Mouse (Mus musculus): ENCODE results near the gene Trhr2. TPM values are rescaled to one million over a fixed set of nuclear protein-coding genes. Genes with fewer than 3 reads are reported as not detected.

Gene Trhr2
- polyA plus RNA-seq, 1 experiment from 2014 or later, result not detected

DNA sequence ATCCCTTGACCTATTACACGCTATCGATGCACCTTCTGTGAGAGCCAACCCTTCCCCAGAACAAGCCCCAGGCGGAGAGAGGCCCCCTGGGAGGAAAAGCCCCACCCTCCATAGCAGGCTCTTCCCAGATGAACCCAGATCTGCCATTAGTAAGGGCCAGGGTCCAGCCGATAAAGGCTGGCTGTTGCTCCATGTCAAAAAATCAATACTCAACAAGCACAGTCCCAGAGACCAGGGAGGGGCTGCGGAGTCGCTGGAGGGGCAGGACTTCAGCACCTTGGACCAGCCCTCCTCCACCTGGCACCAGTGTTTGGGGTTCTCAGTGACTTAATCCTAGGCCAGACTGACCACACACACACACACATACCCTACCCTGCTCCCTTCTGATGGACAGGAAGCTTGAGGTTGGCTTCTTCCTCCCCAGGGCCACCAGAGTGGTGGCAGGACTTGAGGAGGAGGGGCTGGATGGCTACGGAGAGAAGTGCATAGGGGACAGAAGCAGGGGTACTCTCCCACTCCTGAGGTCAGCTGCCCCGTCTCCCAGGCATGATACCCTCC lies 42.5 kb downstream of the Trhr2 start:
- no peaks in the 10 kb centered on the region for H3K27me3 ChIP-seq
- H3K36me3 ChIP-seq, result 0 out of 2 replicates have a peak, but pooled peaks cover 4% of the 10 kb centered on the region
- H3K4me3 ChIP-seq, result no peak overlapping the region
- ATAC-seq (replicated peaks; ENCODE audit: insufficient number of reproducible peaks, insufficient read depth, low FRiP score, low read depth), result no peak
- H3K4me1 ChIP-seq (replicated peaks), result peaks cover 90% of the 10 kb centered on the region
- WGBS, result 53% methylated on average over 8 of the region's 8 CpGs
- H3K27ac ChIP-seq, result no peak overlapping the region
- H3K9me3 ChIP-seq (replicated peaks), result no peaks in the 10 kb centered on the region
- no peak overlapping the region for H3K4me2 ChIP-seq
- no peak overlapping the region for H3K9ac ChIP-seq

DNA sequence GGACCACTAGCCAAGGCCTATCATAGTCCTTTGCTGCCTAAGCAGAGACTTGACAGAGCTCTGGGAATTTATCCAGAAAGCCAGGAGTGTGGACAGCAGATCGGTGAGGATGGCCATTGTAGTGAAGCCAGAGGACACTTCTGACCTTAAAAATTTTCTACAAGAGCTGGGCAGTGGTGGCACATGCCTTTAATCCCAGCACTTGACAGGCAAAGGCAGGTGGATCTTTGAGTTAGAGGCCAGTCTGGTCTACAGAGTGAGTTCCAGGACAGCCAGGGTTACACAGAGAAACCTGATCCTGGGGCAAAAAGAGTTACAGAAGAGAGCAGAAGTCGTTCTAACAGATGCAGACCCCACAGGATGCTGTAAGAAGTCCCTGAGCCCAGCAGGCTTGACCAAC lies 44.1 kb downstream of the Trhr2 start:
- Histone ChIP-seq H3K27ac (no peak overlapping the region), H3K9ac (no peak overlapping the region), H3K9me3 (replicated peaks) (no peaks in the 10 kb centered on the region), H3K4me2 (no peak overlapping the region), H3K4me1 (replicated peaks) (peaks cover 88% of the 10 kb centered on the region), H3K36me3 (0 out of 2 replicates have a peak, but pooled peaks cover 4% of the 10 kb centered on the region), H3K4me3 (no peak overlapping the region), H3K27me3 (no peaks in the 10 kb centered on the region)
- ATAC-seq (replicated peaks; ENCODE audit: insufficient number of reproducible peaks, insufficient read depth, low FRiP score, low read depth), result no peak
- 42% methylated on average over 2 of the region's 2 CpGs for WGBS

DNA sequence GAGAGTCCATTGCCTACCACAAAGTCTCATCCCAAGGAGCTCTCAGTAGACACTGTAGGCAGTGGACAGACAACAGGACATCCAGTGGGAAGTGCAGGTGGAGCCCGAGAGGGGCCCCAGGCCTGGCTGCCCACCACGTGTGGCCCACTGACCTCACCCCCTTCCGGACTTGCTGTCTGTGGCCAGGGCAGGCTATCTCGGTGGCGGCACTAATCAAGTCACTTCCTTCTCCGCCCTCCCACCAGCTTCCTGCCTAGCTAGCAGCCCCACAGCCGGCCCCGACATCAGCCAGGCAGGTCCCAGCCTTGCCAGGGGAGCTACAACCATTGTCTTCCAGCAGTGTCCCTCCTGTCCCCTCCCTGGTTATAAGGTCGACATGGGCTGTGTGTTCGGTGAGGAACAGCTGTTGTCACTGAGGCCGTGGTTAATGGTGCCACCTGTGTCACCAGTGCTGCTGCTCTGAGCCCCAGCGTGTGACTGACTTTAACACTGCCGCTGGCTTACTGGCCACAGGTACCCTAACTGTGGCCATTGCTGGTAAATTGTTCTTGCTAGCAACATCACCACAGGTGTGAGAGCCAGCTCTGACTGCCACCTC lies 45.5 kb downstream of the Trhr2 start:
- Histone ChIP-seq H3K36me3 (peaks cover 11% of the 10 kb centered on the region; the same call in 1 of the 2 replicates), H3K4me3 (no peak overlapping the region), H3K9ac (no peak overlapping the region), H3K4me2 (peak overlapping the region; percentile 29), H3K4me1 (replicated peaks) (peaks cover 88% of the 10 kb centered on the region), H3K27me3 (no peaks in the 10 kb centered on the region), H3K9me3 (replicated peaks) (no peaks in the 10 kb centered on the region), H3K27ac (peak overlapping the region; percentile 55)
- 55% methylated on average over 13 of the region's 13 CpGs for WGBS
- no peak; the same call in 1 of the 2 replicates for ATAC-seq (replicated peaks; ENCODE audit: insufficient number of reproducible peaks, insufficient read depth, low FRiP score, low read depth)

DNA sequence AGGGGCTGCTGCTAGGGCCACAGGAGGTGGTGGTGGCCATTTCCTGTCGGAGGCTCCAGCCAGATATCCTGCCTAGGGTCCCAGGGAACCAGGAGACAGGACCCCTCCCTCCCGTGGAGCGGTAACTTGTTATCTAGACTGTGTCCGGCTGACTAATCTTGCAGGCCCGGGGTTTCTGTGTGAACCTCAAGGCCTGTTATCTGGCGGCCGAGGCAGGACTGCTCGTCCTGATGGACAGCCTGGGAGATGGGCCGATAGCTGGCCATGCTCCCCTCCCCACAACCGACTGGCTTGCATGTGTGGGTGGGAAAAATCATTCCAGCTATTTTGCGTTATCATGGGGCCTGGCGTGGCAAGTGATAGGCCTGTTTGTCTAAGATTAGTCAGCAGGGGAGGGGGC lies 47.2 kb downstream of the Trhr2 start:
- Histone ChIP-seq H3K4me1 (replicated peaks) (peaks cover 90% of the 10 kb centered on the region), H3K4me2 (no peak overlapping the region), H3K9me3 (replicated peaks) (no peaks in the 10 kb centered on the region), H3K27me3 (no peaks in the 10 kb centered on the region), H3K4me3 (no peak overlapping the region), H3K27ac (peak overlapping the region; percentile 46), H3K36me3 (peaks cover 12% of the 10 kb centered on the region; the same call in 1 of the 2 replicates), H3K9ac (peak overlapping the region; percentile 9; the same call in 1 of the 2 replicates)
- peak; percentile 23; the same call in 1 of the 2 replicates for ATAC-seq (replicated peaks; ENCODE audit: insufficient number of reproducible peaks, insufficient read depth, low FRiP score, low read depth)
- WGBS, result 25% methylated on average over 12 of the region's 12 CpGs

DNA sequence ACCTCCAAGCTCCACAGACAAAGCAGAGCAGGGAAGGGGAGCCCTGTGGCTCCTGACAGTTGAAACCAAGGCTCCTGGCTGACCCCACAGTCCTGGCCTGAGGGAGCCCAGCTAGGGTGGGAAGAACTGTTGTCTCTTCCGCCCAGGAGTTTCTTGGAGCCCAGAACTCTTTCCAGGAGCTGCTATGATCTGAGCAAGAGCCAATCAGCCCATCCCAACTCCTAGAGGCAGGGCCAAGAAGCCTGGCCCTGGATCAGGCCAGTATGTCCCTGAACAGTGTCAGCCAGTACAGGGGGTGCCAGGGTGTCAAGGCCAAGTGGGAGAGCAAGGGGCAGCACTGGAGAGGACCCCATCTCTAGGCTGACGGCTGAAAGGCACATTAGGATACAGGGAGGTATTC lies 48.0 kb downstream of the Trhr2 start:
- Histone ChIP-seq H3K27ac (peak overlapping the region; percentile 46), H3K9me3 (replicated peaks) (no peaks in the 10 kb centered on the region), H3K4me1 (replicated peaks) (peaks cover 89% of the 10 kb centered on the region), H3K4me3 (no peak overlapping the region), H3K4me2 (no peak overlapping the region), H3K36me3 (peaks cover 18% of the 10 kb centered on the region), H3K9ac (0 out of 2 replicates have a peak overlapping the region, but pooled peaks have one; percentile 11), H3K27me3 (no peaks in the 10 kb centered on the region)
- WGBS, result 72% methylated on average over 2 of the region's 2 CpGs
- ATAC-seq (replicated peaks; ENCODE audit: insufficient number of reproducible peaks, insufficient read depth, low FRiP score, low read depth), result no peak

DNA sequence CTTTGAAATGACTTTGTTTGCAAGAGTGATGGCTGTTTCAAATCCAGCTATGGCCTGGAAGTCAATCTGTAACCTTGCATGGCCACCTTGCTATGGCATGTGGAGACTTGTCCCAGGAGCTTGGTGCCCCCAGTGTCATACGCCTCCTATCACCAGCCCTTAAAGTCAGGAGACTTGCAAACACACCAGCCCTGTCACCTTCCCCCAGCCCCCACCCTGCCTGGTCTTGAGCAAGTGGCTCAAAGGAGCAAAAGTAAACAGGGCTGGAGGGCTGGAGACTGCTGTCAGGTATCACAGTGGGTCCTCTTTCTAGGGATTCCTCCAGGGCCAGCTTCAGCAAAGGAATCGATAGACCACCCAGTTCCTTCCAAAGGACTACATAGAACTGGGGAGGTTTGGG lies 49.4 kb downstream of the Trhr2 start:
- H3K27ac ChIP-seq, result 0 out of 2 replicates have a peak overlapping the region, but pooled peaks have one; percentile 37
- peaks cover 18% of the 10 kb centered on the region for H3K36me3 ChIP-seq
- 70% methylated on average over 2 of the region's 2 CpGs for WGBS
- no peaks in the 10 kb centered on the region for H3K9me3 ChIP-seq (replicated peaks)
- peaks cover 89% of the 10 kb centered on the region for H3K4me1 ChIP-seq (replicated peaks)
- no peak overlapping the region for H3K4me2 ChIP-seq
- no peaks in the 10 kb centered on the region for H3K27me3 ChIP-seq
- H3K4me3 ChIP-seq, result no peak overlapping the region
- peak overlapping the region; percentile 16; the same call in 1 of the 2 replicates for H3K9ac ChIP-seq
- ATAC-seq (replicated peaks; ENCODE audit: insufficient number of reproducible peaks, insufficient read depth, low FRiP score, low read depth), result no peak

DNA sequence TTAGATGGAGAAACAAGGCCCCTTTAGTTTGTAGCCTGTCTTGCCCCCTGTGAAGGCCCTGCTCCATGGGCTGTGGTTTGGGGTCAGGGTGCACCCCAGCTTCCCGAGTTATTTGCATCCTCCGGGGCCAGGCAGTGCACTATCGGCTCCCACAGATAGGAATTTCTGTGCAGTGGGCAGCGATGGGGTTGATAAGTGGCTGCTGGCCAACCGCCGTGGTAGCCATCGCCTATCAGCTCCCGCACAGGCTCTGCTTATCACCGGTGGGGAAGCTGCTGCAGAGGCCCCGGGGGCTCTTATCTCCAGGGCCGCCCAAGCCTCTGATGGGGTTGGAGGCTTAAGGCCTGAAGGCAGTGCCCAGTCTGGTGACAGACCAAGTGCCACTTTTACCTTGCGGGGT lies 51.3 kb downstream of the Trhr2 start:
- H3K4me2 ChIP-seq, result peak overlapping the region; percentile 0; the same call in 1 of the 2 replicates

DNA sequence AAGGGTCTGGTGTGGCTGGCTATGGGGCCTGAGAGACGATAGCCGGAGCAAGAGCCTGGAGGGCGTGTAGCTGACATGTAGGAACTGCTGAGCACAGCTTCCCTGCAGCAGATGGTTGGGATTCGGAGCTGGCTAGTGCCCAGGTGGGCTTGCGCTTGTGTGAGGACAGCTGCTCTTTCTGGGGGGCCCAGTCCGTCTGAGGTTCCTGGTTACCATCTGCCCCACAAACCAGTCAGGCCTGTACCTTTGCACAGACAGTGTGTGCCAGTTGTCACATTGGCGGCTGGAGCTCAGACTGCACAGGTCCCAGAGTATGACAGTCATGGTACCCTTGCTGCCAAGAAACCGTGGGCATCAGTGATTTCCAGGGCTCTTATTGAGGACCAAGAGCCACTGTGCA lies 52.7 kb downstream of the Trhr2 start:
- 81% methylated on average over 8 of the region's 8 CpGs for WGBS
- Histone ChIP-seq H3K27ac (no peak overlapping the region), H3K36me3 (peaks cover 21% of the 10 kb centered on the region), H3K27me3 (no peaks in the 10 kb centered on the region), H3K4me1 (replicated peaks) (peaks cover 81% of the 10 kb centered on the region), H3K9ac (no peak overlapping the region), H3K4me2 (no peak overlapping the region), H3K4me3 (no peak overlapping the region), H3K9me3 (replicated peaks) (no peaks in the 10 kb centered on the region)
- no peak for ATAC-seq (replicated peaks; ENCODE audit: insufficient number of reproducible peaks, insufficient read depth, low FRiP score, low read depth)

More for the DNA sequence above, 51.3 kb downstream of the Trhr2 start:
- H3K27me3 ChIP-seq, result no peaks in the 10 kb centered on the region
- 20% methylated on average over 12 of the region's 12 CpGs for whole genome bisulfite sequencing
- no peak for ATAC-seq (replicated peaks; ENCODE audit: insufficient number of reproducible peaks, insufficient read depth, low FRiP score, low read depth)
- peaks cover 21% of the 10 kb centered on the region for H3K36me3 ChIP-seq
- H3K4me3 ChIP-seq, result no peak overlapping the region
- H3K9me3 ChIP-seq (replicated peaks), result no peaks in the 10 kb centered on the region
- H3K9ac ChIP-seq, result no peak overlapping the region
- H3K27ac ChIP-seq, result peak overlapping the region; percentile 37; the same call in 1 of the 2 replicates
- peaks cover 81% of the 10 kb centered on the region for H3K4me1 ChIP-seq (replicated peaks)

Other genes starting within 250 kb of the Trhr2 start
- gene Zfpm1, start 78.6 kb downstream of the Trhr2 start, polyA plus RNA-seq (2015; fragmentation: Nextera tagmentation; extraction: Ambion mirVana), result 3.8 and 3.9 TPM in 2 replicates
- 26.1 and 31.0 TPM in 2 replicates for gene Zc3h18, start 15.9 kb upstream of the Trhr2 start, polyA plus RNA-seq (2015; fragmentation: Nextera tagmentation; extraction: Ambion mirVana)
- gene Il17c, start 61.3 kb upstream of the Trhr2 start, polyA plus RNA-seq (2015; fragmentation: Nextera tagmentation; extraction: Ambion mirVana), result 0.34 TPM in 1 of 2 replicates, not detected in the other
- 176 and 197 TPM in 2 replicates for gene Cyba, start 72.2 kb upstream of the Trhr2 start, polyA plus RNA-seq (2015; fragmentation: Nextera tagmentation; extraction: Ambion mirVana)
- 13.3 and 18.9 TPM in 2 replicates for gene Mvd, start 82.7 kb upstream of the Trhr2 start, polyA plus RNA-seq (2015; fragmentation: Nextera tagmentation; extraction: Ambion mirVana)
- 2.0 and 2.5 TPM in 2 replicates for gene Snai3, start 100.0 kb upstream of the Trhr2 start, polyA plus RNA-seq (2015; fragmentation: Nextera tagmentation; extraction: Ambion mirVana)
- gene Rnf166, start 115.3 kb upstream of the Trhr2 start, polyA plus RNA-seq (2015; fragmentation: Nextera tagmentation; extraction: Ambion mirVana), result 37.0 and 44.4 TPM in 2 replicates
- 23.0 and 25.6 TPM in 2 replicates for gene Ctu2, start 115.4 kb upstream of the Trhr2 start, polyA plus RNA-seq (2015; fragmentation: Nextera tagmentation; extraction: Ambion mirVana)
- gene Piezo1, start 190.6 kb upstream of the Trhr2 start, polyA plus RNA-seq (2015; fragmentation: Nextera tagmentation; extraction: Ambion mirVana), result 11.5 and 13.9 TPM in 2 replicates
- gene Cdt1, start 207.3 kb upstream of the Trhr2 start, polyA plus RNA-seq (2015; fragmentation: Nextera tagmentation; extraction: Ambion mirVana), result 24.5 and 28.4 TPM in 2 replicates
- 163 and 208 TPM in 2 replicates for gene Aprt, start 216.2 kb upstream of the Trhr2 start, polyA plus RNA-seq (2015; fragmentation: Nextera tagmentation; extraction: Ambion mirVana)